Mouse (Mus musculus) cerebellum, postnatal 36 days (tissue): ENCODE data around the gene Afp.
A peak's percentile ranks its signal among the peaks of the same experiment; 100 is the strongest.

ENCODE experiments used
- DNase-seq, 2 experiments: peaks; one replicate each; pipeline ENCODE4 v3.0.0; 2021 to 2022; ENCODE audit warnings: mixed read lengths in 2 of 2

The Afp gene

DNA sequence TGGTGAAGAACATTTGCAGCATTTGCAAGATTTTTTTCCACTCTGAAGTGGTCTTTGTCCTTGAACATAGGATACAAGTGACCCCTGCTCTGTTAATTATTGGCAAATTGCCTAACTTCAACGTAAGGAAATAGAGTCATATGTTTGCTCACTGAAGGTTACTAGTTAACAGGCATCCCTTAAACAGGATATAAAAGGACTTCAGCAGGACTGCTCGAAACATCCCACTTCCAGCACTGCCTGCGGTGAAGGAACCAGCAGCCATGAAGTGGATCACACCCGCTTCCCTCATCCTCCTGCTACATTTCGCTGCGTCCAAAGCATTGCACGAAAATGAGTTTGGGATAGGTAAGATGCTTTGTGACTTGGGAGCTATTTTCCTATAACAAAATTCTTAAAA is at the start of gene Afp:
Gene Afp, plus strand, starts transcription at position 220 of the 400 bp plus-strand sequence.
- no peak for DNase-seq

DNA sequence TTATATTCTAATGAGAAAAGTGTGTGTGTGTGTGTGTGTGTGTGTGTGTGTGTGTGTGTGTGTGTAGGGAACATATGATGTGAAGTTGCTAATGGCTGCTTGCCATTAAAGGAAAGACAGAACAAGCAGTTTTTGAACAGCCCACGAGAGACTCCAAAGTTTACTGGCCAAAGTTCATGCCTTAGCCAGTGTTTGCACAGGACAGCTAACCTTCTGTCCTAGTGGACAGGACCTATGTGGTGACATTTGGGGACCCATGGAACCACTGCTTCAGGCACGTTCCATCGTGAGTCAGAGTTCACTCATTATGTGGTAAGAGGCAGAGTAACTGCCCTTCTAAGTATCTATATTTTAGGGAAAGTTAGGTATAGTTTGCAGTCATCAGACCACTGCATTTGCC is 43.0 kb upstream of the Afp start:
- no peak for DNase-seq

DNA sequence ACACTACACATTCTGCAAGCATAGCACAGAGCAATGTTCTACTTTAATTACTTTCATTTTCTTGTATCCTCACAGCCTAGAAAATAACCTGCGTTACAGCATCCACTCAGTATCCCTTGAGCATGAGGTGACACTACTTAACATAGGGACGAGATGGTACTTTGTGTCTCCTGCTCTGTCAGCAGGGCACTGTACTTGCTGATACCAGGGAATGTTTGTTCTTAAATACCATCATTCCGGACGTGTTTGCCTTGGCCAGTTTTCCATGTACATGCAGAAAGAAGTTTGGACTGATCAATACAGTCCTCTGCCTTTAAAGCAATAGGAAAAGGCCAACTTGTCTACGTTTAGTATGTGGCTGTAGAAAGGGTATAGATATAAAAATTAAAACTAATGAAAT is 40.6 kb upstream of the Afp start:
- no peak for DNase-seq

GRCm38 (mm10) chr5:90452711-90453110 is 37.8 kb upstream of the Afp start:
- no peak for DNase-seq

DNA sequence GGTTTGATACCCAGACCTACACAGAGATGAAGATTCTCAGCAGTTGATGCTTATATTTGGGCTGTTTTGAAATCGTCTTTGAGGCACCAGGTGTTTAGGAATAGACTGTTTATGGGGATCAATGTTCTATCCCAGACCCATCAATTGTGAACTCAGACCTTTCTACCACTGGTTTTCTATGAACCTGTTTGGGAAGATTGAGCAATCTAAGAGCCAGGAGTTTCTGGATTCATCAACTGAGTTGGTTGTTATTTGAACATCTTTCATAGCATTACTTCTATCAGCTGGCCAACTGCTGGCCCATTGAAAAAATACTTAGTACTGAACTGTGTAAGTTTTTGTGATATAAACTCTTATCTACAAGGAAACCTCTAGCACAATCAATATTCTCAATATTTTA is 33.3 kb upstream of the Afp start:
- no peak for DNase-seq

- DNase-seq, result no peak
Measured at GRCm38 (mm10) chr5:90458727-90459126, 31.8 kb upstream of the Afp start.

DNA sequence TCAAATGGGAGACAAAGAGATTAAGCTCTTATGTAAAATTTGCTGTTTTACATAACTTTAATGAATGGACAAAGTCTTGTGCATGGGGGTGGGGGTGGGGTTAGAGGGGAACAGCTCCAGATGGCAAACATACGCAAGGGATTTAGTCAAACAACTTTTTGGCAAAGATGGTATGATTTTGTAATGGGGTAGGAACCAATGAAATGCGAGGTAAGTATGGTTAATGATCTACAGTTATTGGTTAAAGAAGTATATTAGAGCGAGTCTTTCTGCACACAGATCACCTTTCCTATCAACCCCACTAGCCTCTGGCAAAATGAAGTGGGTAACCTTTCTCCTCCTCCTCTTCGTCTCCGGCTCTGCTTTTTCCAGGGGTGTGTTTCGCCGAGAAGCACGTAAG is 29.9 kb upstream of the Afp start, which contains the start of gene Alb:
Gene Alb, plus strand, starts transcription at position 279 of the 400 bp plus-strand sequence.
- DNase-seq, result no peak

DNA sequence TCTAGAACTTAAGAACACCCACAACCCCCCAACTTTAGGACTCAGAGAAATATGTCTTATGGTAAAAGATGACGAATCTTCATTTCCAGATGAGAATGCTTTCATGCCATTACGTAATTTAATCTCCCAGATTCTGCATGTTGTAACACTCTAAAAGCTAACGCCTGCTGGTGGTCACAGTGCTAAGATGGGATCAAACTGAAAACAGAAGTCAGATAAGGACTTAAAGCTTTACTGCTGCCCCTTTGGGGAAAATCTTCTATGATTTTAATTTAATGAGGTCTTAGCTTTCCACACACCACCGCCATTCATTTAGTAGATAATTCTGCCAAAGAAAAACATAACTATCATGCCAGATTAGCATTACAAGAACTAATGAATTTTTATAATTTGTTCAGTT is 23.7 kb upstream of the Afp start:
- no peak for DNase-seq

- peak; percentile 1 to 2 for DNase-seq
Measured at GRCm38 (mm10) chr5:90467245-90467644, 23.3 kb upstream of the Afp start.

- DNase-seq, result no peak
Measured at GRCm38 (mm10) chr5:90470836-90471235, 19.7 kb upstream of the Afp start.

GRCm38 (mm10) chr5:90473902-90474301 is 16.6 kb upstream of the Afp start:
- DNase-seq, result no peak

- no peak for DNase-seq
Measured at GRCm38 (mm10) chr5:90474369-90474768, 16.2 kb upstream of the Afp start.

GRCm38 (mm10) chr5:90476741-90477140 is 13.8 kb upstream of the Afp start:
- DNase-seq, result no peak

GRCm38 (mm10) chr5:90477308-90478140 is 13.0 kb upstream of the Afp start:
- no peak for DNase-seq

- DNase-seq, result no peak
Measured at GRCm38 (mm10) chr5:90478886-90479285, 11.7 kb upstream of the Afp start.

DNA sequence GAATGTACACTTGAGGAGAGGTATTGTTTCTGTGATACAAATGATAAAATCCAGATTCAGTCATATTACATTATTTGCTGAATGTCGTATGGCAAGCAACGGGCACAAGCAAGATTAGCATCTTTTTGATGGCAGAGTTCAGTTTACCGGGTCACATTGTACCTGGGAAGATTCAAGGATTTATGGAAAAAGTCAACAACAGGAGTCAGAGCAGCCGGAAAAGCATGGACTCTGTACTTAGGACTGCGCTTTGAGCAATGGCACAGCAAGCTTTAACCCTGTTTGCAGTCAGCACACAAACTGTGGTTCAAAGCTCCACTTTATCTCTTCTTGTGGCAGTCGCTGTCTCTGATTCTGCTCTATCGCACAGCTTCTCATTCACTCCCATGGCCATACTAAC is 4.9 kb upstream of the Afp start:
- DNase-seq, result no peak

DNA sequence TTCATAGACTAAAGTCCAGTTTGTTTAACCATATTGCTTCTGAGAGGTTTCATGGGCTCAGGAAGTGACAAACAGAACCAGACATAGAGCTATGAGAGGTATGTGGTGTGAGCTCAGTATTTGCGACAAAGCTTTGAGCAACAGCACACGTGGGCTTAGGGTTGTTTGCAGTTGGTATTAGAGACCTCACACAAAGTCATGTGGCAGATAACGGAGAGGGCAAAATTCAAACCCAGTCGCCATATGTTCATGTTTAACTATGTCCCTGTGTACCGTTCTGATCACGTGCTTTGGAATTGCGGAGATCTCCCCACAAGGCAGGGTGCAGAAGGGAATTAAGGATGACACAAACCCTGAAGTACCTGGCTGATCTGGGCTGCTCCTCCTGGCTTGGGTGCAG is 2.2 kb upstream of the Afp start:
- no peak for DNase-seq

DNA sequence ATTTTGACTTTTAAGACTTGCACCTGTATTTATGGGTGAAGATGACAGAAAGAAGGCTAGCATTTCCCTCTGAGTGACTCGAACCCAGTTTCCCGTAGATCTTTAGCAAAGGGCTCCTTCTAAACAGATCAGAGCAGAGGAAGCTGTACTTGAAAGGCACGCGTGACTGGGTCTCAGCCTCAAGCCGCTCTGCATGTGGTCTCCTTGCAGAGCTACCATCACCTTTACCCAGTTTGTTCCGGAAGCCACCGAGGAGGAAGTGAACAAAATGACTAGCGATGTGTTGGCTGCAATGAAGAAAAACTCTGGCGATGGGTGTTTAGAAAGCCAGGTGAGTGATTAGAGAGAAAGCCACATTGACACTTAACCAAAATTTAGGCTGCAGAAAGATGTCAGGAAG is 1.9 kb downstream of the Afp start:
- DNase-seq, result no peak

- no peak for DNase-seq
Measured at GRCm38 (mm10) chr5:90494308-90494707, 3.8 kb downstream of the Afp start.

GRCm38 (mm10) chr5:90499509-90499908 is 9.0 kb downstream of the Afp start:
- no peak for DNase-seq

- DNase-seq, result peak; percentile 77 to 78
Measured at GRCm38 (mm10) chr5:90500714-90501113, 10.2 kb downstream of the Afp start.

DNA sequence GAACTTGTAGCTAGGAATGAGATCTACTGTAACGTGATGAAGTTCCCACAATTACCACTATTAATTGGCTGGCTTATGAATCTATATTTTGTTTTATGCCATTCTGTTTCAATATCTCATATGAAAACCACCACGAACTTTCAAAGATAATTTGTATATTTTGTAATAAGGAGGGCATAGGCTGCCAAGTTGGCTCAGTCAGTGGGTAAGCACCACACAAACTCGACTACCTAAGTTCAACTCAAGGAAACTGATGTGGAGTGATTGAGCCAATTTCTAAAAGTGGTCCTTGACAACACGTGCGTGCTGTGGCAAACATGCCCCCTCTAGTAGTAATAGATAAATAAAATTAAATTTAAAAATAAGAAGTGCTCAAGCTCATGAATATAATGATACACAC is 11.2 kb downstream of the Afp start:
- DNase-seq, result no peak

DNA sequence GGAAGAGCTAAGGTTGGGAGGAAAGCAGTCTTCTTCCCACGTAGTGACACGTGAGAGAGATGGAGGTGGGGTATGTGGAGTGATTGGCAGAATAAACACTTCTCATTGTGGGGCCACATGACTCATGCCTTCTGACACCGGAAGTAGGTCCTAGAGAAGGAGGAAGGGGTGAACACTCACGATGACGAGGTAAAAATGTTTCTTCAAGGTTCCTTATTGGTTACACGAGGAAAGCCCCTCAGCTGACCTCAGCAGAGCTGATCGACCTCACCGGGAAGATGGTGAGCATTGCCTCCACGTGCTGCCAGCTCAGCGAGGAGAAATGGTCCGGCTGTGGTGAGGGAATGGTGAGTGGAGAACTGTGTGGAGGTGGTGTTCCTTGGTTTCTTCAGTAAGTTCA is 14.2 kb downstream of the Afp start:
- DNase-seq, result no peak

GRCm38 (mm10) chr5:90506507-90506906 is 16.0 kb downstream of the Afp start:
- DNase-seq, result no peak

DNA sequence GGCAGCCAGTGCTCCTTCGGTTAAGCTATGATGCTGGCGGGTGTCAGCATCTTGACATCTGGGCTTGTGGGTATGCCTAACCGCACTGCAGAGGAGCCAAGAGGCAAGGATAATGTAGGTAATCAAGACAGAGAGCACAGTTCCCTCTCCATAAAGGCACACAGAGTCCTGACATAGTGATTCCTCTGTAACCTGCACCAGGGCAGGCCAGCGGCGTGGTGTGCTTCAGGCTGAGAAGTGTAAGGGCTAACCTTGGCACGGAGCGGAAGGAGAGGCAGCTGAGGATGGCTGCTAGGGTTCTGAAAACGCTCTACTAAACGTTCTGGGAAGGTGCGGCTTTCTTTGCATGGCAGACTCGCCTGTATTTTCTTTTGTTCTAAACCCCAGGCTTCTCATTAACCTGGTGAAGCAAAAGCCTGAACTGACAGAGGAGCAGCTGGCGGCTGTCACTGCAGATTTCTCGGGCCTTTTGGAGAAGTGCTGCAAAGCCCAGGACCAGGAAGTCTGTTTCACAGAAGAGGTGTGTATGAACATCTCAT is 16.9 kb downstream of the Afp start:
- no peak for DNase-seq
